Mouse (Mus musculus): ENCODE results near the gene Nmnat2. TPM values are rescaled to one million over a fixed set of nuclear protein-coding genes. Genes with fewer than 3 reads are reported as not detected.

Nmnat2 gene
- polyA plus RNA-seq, 1 experiment, result 2.1 TPM

- Histone ChIP-seq H3K4me2 (ENCODE audit: low read depth) (no peak overlapping the region), H3K27me3 (ENCODE audit: control insufficient read depth, insufficient read depth, insufficient read length) (no peaks in the 10 kb centered on the region), H3K4me3 (no peak overlapping the region), H3K36me3 (ENCODE audit: control insufficient read depth, insufficient read depth) (no peaks in the 10 kb centered on the region), H3K79me2 (ENCODE audit: control insufficient read depth, insufficient read depth) (no peaks in the 10 kb centered on the region), H3ac (ENCODE audit: control insufficient read depth, insufficient read length) (no peak overlapping the region)
- TF ChIP-seq SRF (IDR thresholded peaks at IDR 0.05; ENCODE audit: control insufficient read depth, insufficient read length, low read depth) (no peak), CEBPB (IDR thresholded peaks at IDR 0.05; ENCODE audit: insufficient read depth, poor library complexity, severe bottlenecking) (no peak)
Measured at GRCm38 (mm10) chr1:153062547-153062946, 107.8 kb downstream of the Nmnat2 start.

GRCm38 (mm10) chr1:153064784-153065390 lies 110.1 kb downstream of the Nmnat2 start:
- H3ac ChIP-seq (ENCODE audit: control insufficient read depth, insufficient read length), result no peak overlapping the region

GRCm38 (mm10) chr1:153065473-153066386 lies 110.9 kb downstream of the Nmnat2 start:
- H3K79me2 ChIP-seq (ENCODE audit: control insufficient read depth, insufficient read depth), result no peaks in the 10 kb centered on the region
- no peak overlapping the region for H3K4me3 ChIP-seq
- no peak overlapping the region for H3K4me2 ChIP-seq (ENCODE audit: low read depth)
- no peak overlapping the region for H3ac ChIP-seq (ENCODE audit: control insufficient read depth, insufficient read length)
- no peaks in the 10 kb centered on the region for H3K27me3 ChIP-seq (ENCODE audit: control insufficient read depth, insufficient read depth, insufficient read length)
- no peak for TF ChIP-seq USF1 (IDR thresholded peaks at IDR 0.05; ENCODE audit: low read depth)
- TF ChIP-seq MYOG (IDR thresholded peaks at IDR 0.05; ENCODE audit: control insufficient read depth in 1 of 3, insufficient read depth in 1 of 3, insufficient read length in 2 of 3, low read depth in 2 of 3), result no peak
- no peak for TF ChIP-seq MYOD1 (IDR thresholded peaks at IDR 0.05; ENCODE audit: control insufficient read depth in 1 of 3, insufficient read length in 2 of 3, low read depth in 2 of 3)
- TF ChIP-seq MAX (IDR thresholded peaks at IDR 0.05; ENCODE audit: low read depth), result no peak
- TF ChIP-seq E2F4 (IDR thresholded peaks at IDR 0.05; ENCODE audit: insufficient read depth), result no peak
- no peak for TF ChIP-seq REST (IDR thresholded peaks at IDR 0.05; ENCODE audit: insufficient read depth, insufficient read length)
- TF ChIP-seq CEBPB (IDR thresholded peaks at IDR 0.05; ENCODE audit: insufficient read depth, poor library complexity, severe bottlenecking), result no peak
- no peak for TF ChIP-seq TCF12 (IDR thresholded peaks at IDR 0.05; ENCODE audit: insufficient read depth, poor library complexity, severe bottlenecking)
- no peak for TF ChIP-seq TCF3 (IDR thresholded peaks at IDR 0.05; ENCODE audit: insufficient read length, low read depth)
- TF ChIP-seq SRF (IDR thresholded peaks at IDR 0.05; ENCODE audit: control insufficient read depth, insufficient read length, low read depth), result no peak
- TF ChIP-seq POLR2AphosphoS2 (IDR thresholded peaks at IDR 0.05; ENCODE audit: insufficient read length, low read depth), result no peak
- TF ChIP-seq POLR2A (IDR thresholded peaks at IDR 0.05; ENCODE audit: insufficient read length, low read depth), result no peak
- H3K36me3 ChIP-seq (ENCODE audit: control insufficient read depth, insufficient read depth), result no peaks in the 10 kb centered on the region

More at GRCm38 (mm10) chr1:153064784-153065390, 110.1 kb downstream of the Nmnat2 start:
- no peaks in the 10 kb centered on the region for H3K36me3 ChIP-seq (ENCODE audit: control insufficient read depth, insufficient read depth)
- no peak overlapping the region for H3K4me2 ChIP-seq (ENCODE audit: low read depth)
- no peak for TF ChIP-seq POLR2A (IDR thresholded peaks at IDR 0.05; ENCODE audit: insufficient read length, low read depth)
- TF ChIP-seq E2F4 (IDR thresholded peaks at IDR 0.05; ENCODE audit: insufficient read depth), result no peak
- TF ChIP-seq MYOD1 (IDR thresholded peaks at IDR 0.05; ENCODE audit: control insufficient read depth in 1 of 3, insufficient read length in 2 of 3, low read depth in 2 of 3), result no peak
- H3K4me3 ChIP-seq, result no peak overlapping the region
- no peaks in the 10 kb centered on the region for H3K79me2 ChIP-seq (ENCODE audit: control insufficient read depth, insufficient read depth)
- H3K27me3 ChIP-seq (ENCODE audit: control insufficient read depth, insufficient read depth, insufficient read length), result no peaks in the 10 kb centered on the region

GRCm38 (mm10) chr1:153066387-153066781 lies 111.6 kb downstream of the Nmnat2 start:
- Histone ChIP-seq H3K36me3 (ENCODE audit: control insufficient read depth, insufficient read depth) (no peaks in the 10 kb centered on the region), H3K4me2 (ENCODE audit: low read depth) (no peak overlapping the region)
- TF ChIP-seq USF1 (IDR thresholded peaks at IDR 0.05; ENCODE audit: low read depth) (no peak), E2F4 (IDR thresholded peaks at IDR 0.05; ENCODE audit: insufficient read depth) (no peak), POLR2AphosphoS2 (IDR thresholded peaks at IDR 0.05; ENCODE audit: insufficient read length, low read depth) (no peak), TCF12 (IDR thresholded peaks at IDR 0.05; ENCODE audit: insufficient read depth, poor library complexity, severe bottlenecking) (no peak), TCF3 (IDR thresholded peaks at IDR 0.05; ENCODE audit: insufficient read length, low read depth) (no peak), MYOD1 (IDR thresholded peaks at IDR 0.05; ENCODE audit: control insufficient read depth in 1 of 3, insufficient read length in 2 of 3, low read depth in 2 of 3) (no peak), SRF (IDR thresholded peaks at IDR 0.05; ENCODE audit: control insufficient read depth, insufficient read length, low read depth) (no peak), CEBPB (IDR thresholded peaks at IDR 0.05; ENCODE audit: insufficient read depth, poor library complexity, severe bottlenecking) (no peak), MAX (IDR thresholded peaks at IDR 0.05; ENCODE audit: low read depth) (no peak), MYOG (IDR thresholded peaks at IDR 0.05; ENCODE audit: control insufficient read depth in 1 of 3, insufficient read depth in 1 of 3, insufficient read length in 2 of 3, low read depth in 2 of 3) (no peak), REST (IDR thresholded peaks at IDR 0.05; ENCODE audit: insufficient read depth, insufficient read length) (no peak), POLR2A (IDR thresholded peaks at IDR 0.05; ENCODE audit: insufficient read length, low read depth) (no peak)

GRCm38 (mm10) chr1:153071563-153071962 lies 116.8 kb downstream of the Nmnat2 start:
- no peak overlapping the region for H3K4me3 ChIP-seq
- no peaks in the 10 kb centered on the region for H3K27me3 ChIP-seq (ENCODE audit: control insufficient read depth, insufficient read depth, insufficient read length)
- no peak overlapping the region for H3ac ChIP-seq (ENCODE audit: control insufficient read depth, insufficient read length)
- TF ChIP-seq SRF (IDR thresholded peaks at IDR 0.05; ENCODE audit: control insufficient read depth, insufficient read length, low read depth), result no peak
- no peak for TF ChIP-seq USF1 (IDR thresholded peaks at IDR 0.05; ENCODE audit: low read depth)
- no peak for TF ChIP-seq MYOD1 (IDR thresholded peaks at IDR 0.05; ENCODE audit: control insufficient read depth in 1 of 3, insufficient read length in 2 of 3, low read depth in 2 of 3)
- no peaks in the 10 kb centered on the region for H3K79me2 ChIP-seq (ENCODE audit: control insufficient read depth, insufficient read depth)
- no peaks in the 10 kb centered on the region for H3K36me3 ChIP-seq (ENCODE audit: control insufficient read depth, insufficient read depth)
- H3K4me2 ChIP-seq (ENCODE audit: low read depth), result no peak overlapping the region

More at GRCm38 (mm10) chr1:153066387-153066781, 111.6 kb downstream of the Nmnat2 start:
- H3K27me3 ChIP-seq (ENCODE audit: control insufficient read depth, insufficient read depth, insufficient read length), result no peaks in the 10 kb centered on the region
- H3ac ChIP-seq (ENCODE audit: control insufficient read depth, insufficient read length), result no peak overlapping the region
- no peaks in the 10 kb centered on the region for H3K79me2 ChIP-seq (ENCODE audit: control insufficient read depth, insufficient read depth)
- no peak overlapping the region for H3K4me3 ChIP-seq
